Mouse (Mus musculus): ENCODE measurements around the gene Prrt4.

DNA sequence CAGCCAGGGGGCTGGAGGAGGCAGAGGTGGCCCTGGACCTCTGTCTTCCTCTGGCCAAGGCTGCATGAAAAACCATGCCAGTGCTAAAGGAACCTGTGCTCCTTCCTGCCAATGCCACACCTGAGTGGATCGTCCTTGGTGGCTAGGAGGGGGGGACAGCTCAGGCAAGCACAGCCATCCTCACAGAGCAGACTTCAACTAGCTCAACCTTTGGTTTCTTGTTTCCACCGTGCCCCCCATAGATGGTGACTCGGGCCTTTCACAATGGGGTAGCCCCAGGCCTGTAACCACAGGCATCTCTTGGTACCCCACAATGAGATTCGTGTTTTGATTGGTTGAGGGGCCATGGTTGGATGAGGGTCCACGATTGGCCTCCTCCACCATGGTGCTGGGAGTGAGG, 22.0 kb upstream of the Prrt4 start:
- no peak for TF ChIP-seq POLR2A (IDR thresholded peaks at IDR 0.05; ENCODE audit: low read depth, low read length)
- no peak for TF ChIP-seq CTCF (conservative IDR thresholded peaks at IDR 0.05; ENCODE audit: insufficient read depth, insufficient read length, low read depth, low read length)
